Comparison of ENCODE assay signal across 14 mouse cellular contexts in genomic region chr16:33441065-33441464, GRCm38 (mm10).
"Had no signal": no experiment of that assay in that cellular context is flagged by ENCODE, and none has a peak within 500 bp of the region (broad histone marks: within the 10 kb centered on the region; RNA-seq: fewer than 3 reads in every experiment).

No protein-coding gene starts in this region.

- H3K27ac ChIP-seq: lung, embryonic 15.5 days; macrophage; midbrain, embryonic 13.5 days; midbrain, embryonic 15.5 days; neural tube, embryonic 12.5 days had no signal

- DNase-seq: lung, adult 2 months; lung, postnatal 14 days; lung, postnatal 36 days; right cerebral cortex, postnatal 14 days; thymus, adult 18-20 months; thymus, postnatal 14 days; thymus, postnatal 36 days had no signal

- ATAC-seq: lung, postnatal 0 days; midbrain, embryonic 13.5 days; midbrain, embryonic 15.5 days had no signal

- H3K27me3 ChIP-seq: lung, embryonic 15.5 days; megakaryocyte, embryonic 14.5 days; midbrain, embryonic 13.5 days; midbrain, embryonic 15.5 days; neural tube, embryonic 12.5 days had no signal

- H3K4me1 ChIP-seq: lung, embryonic 15.5 days; midbrain, embryonic 13.5 days; midbrain, embryonic 15.5 days; neural tube, embryonic 12.5 days had no signal

- H3K4me3 ChIP-seq: lung, embryonic 15.5 days; megakaryocyte, embryonic 14.5 days; midbrain, embryonic 13.5 days; midbrain, embryonic 15.5 days; neural tube, embryonic 12.5 days had no signal
